Mouse (Mus musculus) layer of hippocampus, postnatal 25 days (tissue): ENCODE results near the gene Olfr1161. TPM values are rescaled to one million over a fixed set of nuclear protein-coding genes. Genes with fewer than 3 reads are reported as not detected.
"Not testable (repeated sequence)": the region's sequence is repeated elsewhere in the genome, so short reads cannot be mapped to it uniquely, and the experiment has no call there.

Experiments used
- DNase-seq, 2 experiments: peaks; one replicate each; pipeline ENCODE4 v3.0.0; 2022; ENCODE audit warnings: mixed read lengths in 2 of 2, low spot score in 1 of 2; ENCODE audit errors: extremely low spot score in 1 of 2
- total RNA-seq, 2 experiments: library from RNA; stranded (reverse); gene quantifications; 2 replicates each; pipeline ENCODE4 v1.2.3; 2021

The Olfr1161 gene
- not detected for total RNA-seq

DNA sequence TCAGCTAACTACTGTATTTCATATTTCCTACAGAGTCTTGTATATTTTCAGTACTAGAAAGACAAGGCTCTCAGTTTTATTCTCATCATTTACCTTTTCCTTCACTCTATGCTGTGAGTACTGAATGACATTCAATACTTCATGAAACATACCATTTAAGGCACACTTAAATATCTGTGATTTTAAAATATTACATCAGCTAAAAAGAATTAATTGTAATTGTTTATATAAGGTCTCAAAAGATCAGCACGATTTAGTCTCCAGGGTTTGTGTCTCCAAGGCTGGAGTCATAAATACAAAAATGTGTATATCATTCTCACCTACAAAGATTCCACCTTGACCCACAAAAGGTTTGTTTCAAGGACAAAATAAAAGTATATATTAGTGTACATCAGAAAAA is at the start of gene Olfr1161:
Gene Olfr1161, plus strand, starts transcription at position 301 of the 400 bp plus-strand sequence.
- not testable (repeated sequence) for DNase-seq

DNA sequence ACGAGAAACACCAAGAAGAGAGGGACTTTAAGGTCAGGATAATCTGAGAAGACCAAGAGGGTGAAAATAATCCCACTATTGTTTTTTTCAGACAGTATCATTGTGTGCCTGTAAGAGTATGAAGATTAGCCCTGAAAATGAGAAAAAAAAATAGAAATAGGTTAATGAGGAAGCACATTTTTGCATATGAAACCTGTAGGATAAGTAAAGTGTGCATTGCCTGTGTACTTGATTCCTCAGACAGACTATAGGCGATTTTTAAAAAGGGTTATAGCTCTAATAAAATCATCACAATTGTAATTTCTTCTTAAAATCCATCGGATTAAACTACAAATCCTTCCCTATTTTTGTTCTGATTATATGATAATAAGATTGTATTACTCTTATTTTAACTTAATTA is 48.0 kb upstream of the Olfr1161 start, which contains the start of gene Olfr74:
Gene Olfr74, minus strand, starts transcription at position 101 of the 400 bp plus-strand sequence.
- no peak for DNase-seq

DNA sequence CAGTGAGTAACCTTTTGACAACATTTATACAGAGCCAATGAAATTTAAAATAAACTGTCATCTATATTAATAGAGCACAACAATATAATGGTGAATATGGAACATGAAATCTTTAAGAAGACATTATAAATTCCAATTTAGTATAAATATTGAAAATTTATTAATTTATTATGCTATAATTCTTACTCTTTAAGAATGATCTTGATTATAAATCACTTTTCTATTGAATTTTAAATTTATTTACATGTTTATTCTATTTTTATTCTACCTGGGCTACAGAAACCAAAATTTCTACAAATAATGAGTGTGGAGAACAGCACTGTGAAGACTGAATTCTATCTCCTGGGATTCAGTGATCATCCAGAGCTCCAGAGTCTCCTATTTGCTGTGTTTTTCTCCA is 32.8 kb upstream of the Olfr1161 start, which contains the start of gene Olfr1158:
Gene Olfr1158, plus strand, starts transcription at position 301 of the 400 bp plus-strand sequence.
- no peak for DNase-seq

DNA sequence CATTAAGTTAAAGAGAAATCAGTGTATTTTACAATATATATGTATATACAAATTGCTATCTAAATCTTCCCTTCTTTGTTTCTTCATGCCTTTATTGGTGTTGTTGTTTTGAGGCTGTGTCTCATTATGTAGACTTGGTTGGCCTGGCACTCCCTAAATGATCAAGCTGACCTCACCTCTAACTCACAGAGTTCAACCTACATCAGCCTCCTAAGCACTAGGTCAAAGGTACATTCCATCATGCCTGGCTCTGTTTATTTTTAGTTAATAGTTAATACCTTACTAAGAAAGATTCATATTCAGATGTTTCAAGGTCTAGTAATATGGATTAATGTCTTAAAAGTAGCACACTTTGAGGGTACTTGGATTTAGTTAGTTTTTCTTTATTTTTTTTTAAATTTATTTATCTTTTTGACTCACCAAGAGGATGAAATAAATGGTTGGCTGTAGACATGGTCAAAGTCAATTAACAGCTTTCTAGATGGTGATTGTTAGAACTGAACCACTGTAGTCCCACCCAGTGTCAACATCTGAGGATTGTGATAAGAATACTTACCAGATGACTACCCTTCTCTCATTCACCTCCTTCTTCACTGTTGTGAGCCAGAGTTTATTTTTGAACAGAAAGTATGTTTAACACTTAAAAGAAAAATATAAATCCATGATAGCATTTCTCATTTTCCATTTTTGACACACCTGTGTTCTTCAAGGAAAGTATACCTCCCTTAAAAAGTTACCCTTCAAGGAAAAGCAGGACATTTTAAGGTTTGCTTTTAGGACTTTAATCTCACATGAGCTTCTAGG is 14.9 kb upstream of the Olfr1161 start, which contains the start of gene Olfr1160:
Gene Olfr1160, minus strand, starts transcription at position 754 of the 804 bp plus-strand sequence.
- no peak for DNase-seq

DNA sequence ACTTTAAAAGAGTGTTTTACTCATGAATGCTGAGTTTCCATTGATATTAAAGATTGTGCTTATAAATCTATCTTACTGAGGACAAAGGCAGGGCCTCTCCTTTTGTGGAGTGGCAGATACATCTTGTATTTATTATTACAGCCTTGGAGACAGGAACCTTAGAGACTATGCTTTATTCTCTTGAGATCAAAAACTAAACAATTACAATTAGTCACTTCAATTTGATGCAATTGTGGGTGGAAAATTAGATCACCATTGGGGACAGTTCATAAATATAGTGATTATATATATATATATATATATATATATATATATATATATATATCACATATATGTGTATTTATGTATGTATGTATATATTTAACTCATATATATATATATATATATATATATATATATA is 15.0 kb downstream of the Olfr1161 start, which contains the start of gene Olfr73:
Gene Olfr73, minus strand, starts transcription at position 101 of the 400 bp plus-strand sequence.
- DNase-seq: no peak

DNA sequence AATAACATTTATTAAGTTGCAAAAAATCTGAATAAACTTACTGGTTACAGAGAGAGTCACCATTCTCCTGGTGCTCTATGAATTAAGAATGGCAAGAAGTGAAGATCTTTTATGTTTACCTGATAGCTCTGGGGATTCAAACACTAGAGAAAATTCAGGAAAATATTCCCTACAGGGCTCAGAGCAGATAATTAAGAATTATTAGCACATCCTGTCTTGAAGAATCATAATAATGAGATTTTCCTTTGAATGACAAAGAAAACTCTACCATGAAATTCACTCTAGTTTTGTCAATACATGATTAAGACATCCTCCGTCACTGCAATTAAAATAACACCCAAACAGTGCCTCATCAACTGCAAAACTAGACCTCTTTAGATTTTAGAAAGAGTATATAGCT is 28.5 kb downstream of the Olfr1161 start, which contains the start of gene Olfr1162:
Gene Olfr1162, minus strand, starts transcription at position 101 of the 400 bp plus-strand sequence.
- DNase-seq: no peak

DNA sequence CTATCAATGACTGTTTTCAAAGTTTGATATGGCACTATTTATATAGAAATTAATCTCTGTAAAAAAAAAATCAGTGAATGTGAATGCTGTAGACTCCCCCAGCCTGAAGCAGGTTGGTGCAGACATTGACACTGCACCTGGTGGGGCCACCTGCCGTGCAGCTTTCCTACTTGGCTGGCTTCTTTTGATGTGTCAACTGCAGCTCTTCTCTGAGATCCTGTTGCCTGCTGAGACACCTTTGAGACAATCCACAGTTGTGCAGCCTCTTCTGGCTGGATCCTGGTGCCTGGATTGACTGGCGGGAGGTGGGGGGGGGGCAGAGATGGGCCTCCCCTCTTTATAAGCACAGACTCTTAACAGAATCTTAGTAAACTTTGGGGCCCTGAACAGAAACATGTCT is 41.0 kb downstream of the Olfr1161 start:
- no peak for DNase-seq

DNA sequence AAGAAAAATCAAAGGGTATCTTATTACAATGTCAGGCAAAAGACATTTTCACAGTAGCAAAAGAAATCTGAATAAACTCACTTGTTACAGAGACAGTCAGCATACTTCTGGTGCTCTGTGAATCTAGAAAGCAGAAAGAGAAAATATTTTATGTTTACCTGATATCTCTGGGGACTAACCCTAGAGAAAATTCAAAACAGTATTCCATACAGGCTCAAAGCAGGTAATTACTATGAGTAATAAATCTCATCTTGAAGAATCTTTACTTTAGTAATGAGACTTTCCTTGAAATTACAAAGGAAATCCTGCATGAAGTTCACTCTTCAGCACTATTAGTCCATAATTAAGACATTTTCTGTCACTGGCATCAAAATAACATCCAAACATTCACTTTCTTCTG is 49.2 kb downstream of the Olfr1161 start, which contains the start of gene Olfr1163:
Gene Olfr1163, minus strand, starts transcription at position 101 of the 400 bp plus-strand sequence.
- DNase-seq: no peak

Other genes starting within 250 kb of the Olfr1161 start
- not detected for gene Olfr152, start 243.3 kb upstream of the Olfr1161 start, total RNA-seq
- not detected for gene Olfr1143, start 222.2 kb upstream of the Olfr1161 start, total RNA-seq
- gene Olfr1145, start 213.0 kb upstream of the Olfr1161 start, total RNA-seq: not detected
- gene Olfr1148, start 192.2 kb upstream of the Olfr1161 start, total RNA-seq: not detected
- not detected for gene Olfr1150-ps1, start 178.8 kb upstream of the Olfr1161 start, total RNA-seq
- gene Olfr1151, start 166.9 kb upstream of the Olfr1161 start, total RNA-seq: not detected
- not detected for gene Olfr1152, start 156.3 kb upstream of the Olfr1161 start, total RNA-seq
- gene Olfr1153, start 127.8 kb upstream of the Olfr1161 start, total RNA-seq: not detected
- gene Olfr1154, start 117.6 kb upstream of the Olfr1161 start, total RNA-seq: not detected
- gene Olfr1155, start 77.6 kb upstream of the Olfr1161 start, total RNA-seq: not detected
- under 1 TPM in 1 of 2 experiments, not detected in 1; 0.14 TPM for gene Olfr1156, start 69.7 kb upstream of the Olfr1161 start, total RNA-seq
- gene Olfr1157, start 54.5 kb upstream of the Olfr1161 start, total RNA-seq: not detected
- not detected for gene Olfr74, start 48.1 kb upstream of the Olfr1161 start, total RNA-seq
- not detected for gene Olfr1158, start 32.7 kb upstream of the Olfr1161 start, total RNA-seq
- not detected for gene Olfr1160, start 14.5 kb upstream of the Olfr1161 start, total RNA-seq
- not detected for gene Olfr73, start 14.9 kb downstream of the Olfr1161 start, total RNA-seq
- gene Olfr1162, start 28.4 kb downstream of the Olfr1161 start, total RNA-seq: not detected
- not detected for gene Olfr1163, start 49.1 kb downstream of the Olfr1161 start, total RNA-seq
- gene Olfr1164, start 71.2 kb downstream of the Olfr1161 start, total RNA-seq: not detected
- gene Olfr1166, start 105.5 kb downstream of the Olfr1161 start, total RNA-seq: not detected
- gene Olfr1167, start 132.4 kb downstream of the Olfr1161 start, total RNA-seq: not detected
- gene Olfr1168, start 159.1 kb downstream of the Olfr1161 start, total RNA-seq: not detected
- not detected for gene Olfr1170, start 205.6 kb downstream of the Olfr1161 start, total RNA-seq